Mouse (Mus musculus) liver, embryonic 14.5 days (tissue): ENCODE measurements at regions not wholly inside any gene's neighbourhood (a gene's known extent, or its start where the extent isn't known, plus 50 kb on each side); places are given as distances from the start of the nearest gene placed in this dataset.
"Not testable (repeated sequence)": the region's sequence is repeated elsewhere in the genome, so short reads cannot be mapped to it uniquely, and the experiment has no call there.

Experiments used
- ATAC-seq: fragments of 200-750 bp; cut with Nextera tagmentation; 2 replicates; pipeline ENCODE4 v1.8.0; 2017; ENCODE audit warnings: moderate number of reproducible peaks, mild to moderate bottlenecking, moderate library complexity; ENCODE audit not compliant: insufficient read depth
- DNase-seq, 3 experiments: peaks; one replicate each; pipeline ENCODE4 v3.0.0-alpha.2; 2012 to 2013; ENCODE audit warnings: low read depth in 3 of 3, low spot score in 3 of 3
- H3K27ac ChIP-seq: fragments of 300-500 bp; sonication (generic); 2 replicates; pipeline ENCODE4 v1.5.1; 2014; ENCODE audit warnings: moderate library complexity, mild to moderate bottlenecking, control low read depth, inconsistent platforms
- H3K27me3 ChIP-seq: fragments of 300-500 bp; sonication (generic); 2 replicates; pipeline ENCODE4 v1.6.1; 2014; ENCODE audit warnings: mild to moderate bottlenecking, low read length, moderate library complexity; ENCODE audit not compliant: control insufficient read depth, insufficient read depth
- H3K36me3 ChIP-seq: fragments of 300-500 bp; sonication (generic); replicated peaks from 2 replicates; pipeline ENCODE4 v1.6.1; 2014; ENCODE audit warnings: low read depth; ENCODE audit not compliant: control insufficient read depth, insufficient read depth
- H3K4me1 ChIP-seq, 2 experiments: fragments of 200-500 bp in 1 of 2; fragments of 300-500 bp in 1 of 2; sonication (generic) in 1 of 2; replicated peaks; 2 replicates each; pipeline ENCODE4 v1.6.1; 2012 to 2014; ENCODE audit warnings: antibody characterized with exemption in 1 of 2, inconsistent platforms in 1 of 2, low read length in 1 of 2; ENCODE audit not compliant: control insufficient read depth in 2 of 2, insufficient read depth in 2 of 2
- H3K4me2 ChIP-seq: fragments of 300-500 bp; sonication (generic); 2 replicates; pipeline ENCODE4 v1.6.1; 2014; ENCODE audit warnings: low read depth, mild to moderate bottlenecking, control low read depth, moderate library complexity
- H3K4me3 ChIP-seq, 2 experiments: fragments of 200-500 bp in 1 of 2; fragments of 300-500 bp in 1 of 2; sonication (generic) in 1 of 2; 2 replicates each; pipeline ENCODE4 v1.5.1; 2012 to 2014; ENCODE audit warnings: low read depth in 2 of 2, low read length in 2 of 2, mild to moderate bottlenecking in 2 of 2, control low read depth in 1 of 2, inconsistent platforms in 1 of 2, moderate library complexity in 1 of 2; ENCODE audit not compliant: insufficient read depth in 1 of 2
- H3K9ac ChIP-seq: fragments of 300-500 bp; sonication (generic); replicated peaks from 2 replicates; pipeline ENCODE4 v1.6.1; 2014; ENCODE audit warnings: mild to moderate bottlenecking, control low read depth, moderate library complexity
- H3K9me3 ChIP-seq: fragments of 300-500 bp; sonication (generic); 2 replicates; pipeline ENCODE4 v1.6.1; 2016; ENCODE audit warnings: low read length, mixed read lengths; ENCODE audit not compliant: control insufficient read depth
- CTCF ChIP-seq: IDR thresholded peaks from 2 replicates; pipeline ENCODE4 v1.5.1; 2016; ENCODE audit warnings: antibody characterized with exemption, low read depth, control low read depth
- EP300 ChIP-seq: IDR thresholded peaks from 2 replicates; pipeline ENCODE4 v1.6.1; 2016; ENCODE audit warnings: antibody characterized with exemption, low read depth
- WGBS: fragments of 180-500 bp; shearing (Covaris S2); extraction: QIAGEN DNeasy Blood & Tissue Kit; methylation state at CpG from one replicate; pipeline ENCODE4 v1.1.7; 2014; ENCODE audit not compliant: insufficient replicate concordance; 5-methylcytosine and 5-hydroxymethylcytosine counted together

GRCm38 (mm10) chr12:107184426-107184825 is 304.0 kb upstream of the 3110018I06Rik start:
- H3K9me3 ChIP-seq, result no peaks in the 10 kb centered on the region
- no peaks in the 10 kb centered on the region for H3K36me3 ChIP-seq
- H3K4me3 ChIP-seq, result no peak overlapping the region
- no peak overlapping the region for H3K9ac ChIP-seq
- WGBS, result 54% methylated on average over 3 of the region's 3 CpGs
- H3K4me1 ChIP-seq, result no peaks in the 10 kb centered on the region
- no peak overlapping the region for H3K4me2 ChIP-seq
- DNase-seq, result no peak
- no peaks in the 10 kb centered on the region for H3K27me3 ChIP-seq
- no peak for ATAC-seq
- no peak for TF ChIP-seq EP300
- TF ChIP-seq CTCF, result no peak
- no peak overlapping the region for H3K27ac ChIP-seq

GRCm38 (mm10) chr12:107186361-107186760 is 302.1 kb upstream of the 3110018I06Rik start:
- Histone ChIP-seq H3K36me3 (no peaks in the 10 kb centered on the region), H3K9me3 (no peaks in the 10 kb centered on the region), H3K9ac (no peak overlapping the region), H3K4me3 (no peak overlapping the region), H3K27me3 (no peaks in the 10 kb centered on the region), H3K4me1 (no peaks in the 10 kb centered on the region), H3K4me2 (no peak overlapping the region), H3K27ac (no peak overlapping the region)
- DNase-seq (no peak), ATAC-seq (no peak)
- TF ChIP-seq CTCF (no peak), EP300 (no peak)
- 53% methylated on average over 6 of the region's 6 CpGs for WGBS

- no peak for DNase-seq
- H3K9ac ChIP-seq, result no peak overlapping the region
- no peak overlapping the region for H3K4me2 ChIP-seq
- no peak overlapping the region for H3K4me3 ChIP-seq
- no peaks in the 10 kb centered on the region for H3K9me3 ChIP-seq
- no peaks in the 10 kb centered on the region for H3K4me1 ChIP-seq
- H3K27me3 ChIP-seq, result no peaks in the 10 kb centered on the region
- WGBS, result 51% methylated on average over 5 of the region's 5 CpGs
- no peak for ATAC-seq
- TF ChIP-seq EP300, result no peak
- no peak for TF ChIP-seq CTCF
- H3K36me3 ChIP-seq, result no peaks in the 10 kb centered on the region
- H3K27ac ChIP-seq, result no peak overlapping the region
These were observed 300.4 kb upstream of the 3110018I06Rik start for GRCm38 (mm10) chr12:107188055-107188454.

GRCm38 (mm10) chr12:107198389-107199018 is 289.9 kb upstream of the 3110018I06Rik start:
- 54% methylated on average over 2 of the region's 2 CpGs for WGBS
- ATAC-seq (no peak), DNase-seq (no peak)
- Histone ChIP-seq H3K4me1 (no peaks in the 10 kb centered on the region), H3K4me2 (no peak overlapping the region), H3K36me3 (no peaks in the 10 kb centered on the region), H3K4me3 (no peak overlapping the region), H3K27ac (no peak overlapping the region), H3K9me3 (no peaks in the 10 kb centered on the region), H3K27me3 (no peaks in the 10 kb centered on the region), H3K9ac (no peak overlapping the region)
- TF ChIP-seq EP300 (no peak), CTCF (no peak)

- no peak overlapping the region for H3K4me3 ChIP-seq
- WGBS, result 32% methylated on average over 4 of the region's 4 CpGs
- TF ChIP-seq EP300, result no peak
- TF ChIP-seq CTCF, result no peak
- H3K27ac ChIP-seq, result no peak overlapping the region
- H3K27me3 ChIP-seq, result no peaks in the 10 kb centered on the region
- H3K4me1 ChIP-seq, result no peaks in the 10 kb centered on the region
- no peak for ATAC-seq
- H3K9me3 ChIP-seq, result no peaks in the 10 kb centered on the region
- no peaks in the 10 kb centered on the region for H3K36me3 ChIP-seq
- no peak for DNase-seq
- H3K4me2 ChIP-seq, result no peak overlapping the region
- H3K9ac ChIP-seq, result no peak overlapping the region
These were observed 287.5 kb upstream of the 3110018I06Rik start for GRCm38 (mm10) chr12:107200903-107201302.

GRCm38 (mm10) chr12:107208826-107209225 is 279.6 kb upstream of the 3110018I06Rik start:
- H3K9ac ChIP-seq, ATAC-seq, H3K27me3 ChIP-seq, H3K4me1 ChIP-seq, H3K27ac ChIP-seq, DNase-seq, H3K4me2 ChIP-seq, H3K4me3 ChIP-seq, H3K36me3 ChIP-seq, H3K9me3 ChIP-seq: not testable (repeated sequence)
- 54% methylated on average over 6 of the region's 6 CpGs for WGBS
